Mouse (Mus musculus) limb, embryonic 12.5 days (tissue): ENCODE results near the gene Gimap1. TPM values are rescaled to one million over a fixed set of nuclear protein-coding genes. Genes with fewer than 3 reads are reported as not detected.
A peak's percentile ranks its signal among the peaks of the same experiment; 100 is the strongest.

ENCODE experiments used
- ATAC-seq: fragments of 200-750 bp; cut with Nextera tagmentation; 2 replicates; pipeline ENCODE4 v1.8.0; 2017; ENCODE audit warnings: low read depth, moderate TSS enrichment; ENCODE audit not compliant: insufficient number of reproducible peaks, insufficient read depth, low FRiP score, low TSS enrichment
- H3K27ac ChIP-seq: fragments of 300-500 bp; sonication (generic); 2 replicates; pipeline ENCODE4 v1.5.1; 2016; ENCODE audit warnings: mild to moderate bottlenecking, moderate library complexity
- H3K27me3 ChIP-seq: fragments of 300-500 bp; sonication (generic); 2 replicates; pipeline ENCODE4 v1.6.1; 2016; ENCODE audit warnings: mild to moderate bottlenecking, moderate library complexity
- H3K36me3 ChIP-seq: fragments of 300-500 bp; sonication (generic); 2 replicates; pipeline ENCODE4 v1.6.1; 2016; ENCODE audit warnings: mild to moderate bottlenecking, moderate library complexity
- H3K4me1 ChIP-seq: fragments of 300-500 bp; sonication (generic); replicated peaks from 2 replicates; pipeline ENCODE4 v1.6.1; 2016
- H3K4me2 ChIP-seq: fragments of 300-500 bp; sonication (generic); 2 replicates; pipeline ENCODE4 v1.6.1; 2016; ENCODE audit warnings: mild to moderate bottlenecking, moderate library complexity
- H3K4me3 ChIP-seq: fragments of 300-500 bp; sonication (generic); replicated peaks from 2 replicates; pipeline ENCODE4 v1.5.1; 2016; ENCODE audit warnings: mild to moderate bottlenecking
- H3K9ac ChIP-seq: fragments of 300-500 bp; sonication (generic); replicated peaks from 2 replicates; pipeline ENCODE4 v1.6.1; 2016; ENCODE audit warnings: mild to moderate bottlenecking, moderate library complexity
- H3K9me3 ChIP-seq: fragments of 300-500 bp; sonication (generic); 2 replicates; pipeline ENCODE4 v1.6.1; 2016; ENCODE audit warnings: mild to moderate bottlenecking, moderate library complexity
- WGBS: fragments of 180-500 bp; shearing (Covaris S2); methylation state at CpG from one replicate; pipeline ENCODE4 v1.1.7; 2016; 5-methylcytosine and 5-hydroxymethylcytosine counted together
- polyA plus RNA-seq: library from polyadenylated mRNA; unstranded; fragments of >200 nt; fragmentation: Nextera tagmentation; extraction: Ambion mirVana; gene quantifications from 2 replicates; pipeline ENCODE4 v1.2.1, GENCODE M21; 2016

Gene Gimap1
- polyA plus RNA-seq, 1 experiment from 2014 or later: 7.6 TPM

GRCm38 (mm10) chr6:48704146-48704545, 34.7 kb upstream of the Gimap1 start:
- Histone ChIP-seq H3K4me3 (no peak overlapping the region), H3K27ac (no peak overlapping the region), H3K4me1 (no peaks in the 10 kb centered on the region), H3K36me3 (no peaks in the 10 kb centered on the region), H3K9ac (no peak overlapping the region), H3K9me3 (no peaks in the 10 kb centered on the region), H3K4me2 (no peak overlapping the region), H3K27me3 (no peaks in the 10 kb centered on the region)
- ATAC-seq: no peak

- 67% methylated on average over 3 of the region's 3 CpGs for WGBS
- H3K4me1 ChIP-seq: no peaks in the 10 kb centered on the region
These were observed 32.7 kb upstream of the Gimap1 start for GRCm38 (mm10) chr6:48706130-48706529.

GRCm38 (mm10) chr6:48718455-48718854, 20.4 kb upstream of the Gimap1 start, which contains the start of the genes Gm28053 and Gimap7:
Gm28053 (plus strand) TSS chr6:48718607.
Gimap7 (plus strand) TSS chr6:48718621.
- no peak within 1 kb of the TSS for H3K4me3 ChIP-seq
- H3K9ac ChIP-seq: no peak within 1 kb of the TSS
- no peaks in the 10 kb centered on the region for H3K4me1 ChIP-seq
- no peak within 1 kb of the TSS for H3K4me2 ChIP-seq
- H3K27me3 ChIP-seq: no peaks in the 10 kb centered on the region
- no peaks in the 10 kb centered on the region for H3K36me3 ChIP-seq
- H3K9me3 ChIP-seq: no peaks in the 10 kb centered on the region
- no peak for ATAC-seq
- WGBS: 49% methylated on average over 2 of the region's 2 CpGs
- H3K27ac ChIP-seq: no peak within 1 kb of the TSS

More at GRCm38 (mm10) chr6:48706130-48706529, 32.7 kb upstream of the Gimap1 start:
- no peaks in the 10 kb centered on the region for H3K27me3 ChIP-seq
- no peaks in the 10 kb centered on the region for H3K9me3 ChIP-seq
- no peak overlapping the region; the same call in 1 of the 2 replicates for H3K4me2 ChIP-seq
- ATAC-seq: no peak
- H3K9ac ChIP-seq: no peak overlapping the region
- H3K27ac ChIP-seq: no peak overlapping the region
- no peak overlapping the region for H3K4me3 ChIP-seq
- H3K36me3 ChIP-seq: no peaks in the 10 kb centered on the region

GRCm38 (mm10) chr6:48720326-48720725, 18.5 kb upstream of the Gimap1 start:
- ATAC-seq: no peak
- H3K27me3 ChIP-seq: no peaks in the 10 kb centered on the region
- H3K4me3 ChIP-seq: no peak overlapping the region
- no peaks in the 10 kb centered on the region for H3K9me3 ChIP-seq
- no peak overlapping the region for H3K27ac ChIP-seq
- peaks cover 2% of the 10 kb centered on the region for H3K4me1 ChIP-seq
- 89% methylated on average over 4 of the region's 4 CpGs for WGBS
- no peak overlapping the region for H3K4me2 ChIP-seq
- no peak overlapping the region for H3K9ac ChIP-seq
- H3K36me3 ChIP-seq: no peaks in the 10 kb centered on the region

GRCm38 (mm10) chr6:48723468-48723867, 15.4 kb upstream of the Gimap1 start:
- no peak overlapping the region for H3K27ac ChIP-seq
- H3K4me1 ChIP-seq: peaks cover 10% of the 10 kb centered on the region
- H3K4me3 ChIP-seq: no peak overlapping the region
- no peak for ATAC-seq
- 84% methylated on average over 8 of the region's 8 CpGs for WGBS
- no peaks in the 10 kb centered on the region for H3K27me3 ChIP-seq
- no peaks in the 10 kb centered on the region for H3K36me3 ChIP-seq
- no peak overlapping the region for H3K4me2 ChIP-seq
- H3K9me3 ChIP-seq: no peaks in the 10 kb centered on the region
- H3K9ac ChIP-seq: no peak overlapping the region

- peaks cover 10% of the 10 kb centered on the region for H3K4me1 ChIP-seq
- H3K4me3 ChIP-seq: no peak overlapping the region
- H3K27me3 ChIP-seq: no peaks in the 10 kb centered on the region
- H3K9ac ChIP-seq: no peak overlapping the region
- peak; percentile 68; the same call in 1 of the 2 replicates for ATAC-seq
- no peaks in the 10 kb centered on the region for H3K9me3 ChIP-seq
- no peaks in the 10 kb centered on the region for H3K36me3 ChIP-seq
- no peak overlapping the region for H3K27ac ChIP-seq
- 0 out of 2 replicates have a peak overlapping the region, but pooled peaks have one; percentile 4 for H3K4me2 ChIP-seq
- WGBS: 29% methylated on average over 1 of the region's 1 CpGs
These were observed 13.4 kb upstream of the Gimap1 start for GRCm38 (mm10) chr6:48725476-48725875.

- H3K4me2 ChIP-seq: no peak overlapping the region
- ATAC-seq: no peak
- no peaks in the 10 kb centered on the region for H3K9me3 ChIP-seq
- H3K27me3 ChIP-seq: no peaks in the 10 kb centered on the region
- WGBS: 91% methylated on average over 5 of the region's 5 CpGs
- no peak overlapping the region for H3K27ac ChIP-seq
- H3K9ac ChIP-seq: no peak overlapping the region
- H3K4me1 ChIP-seq: peaks cover 10% of the 10 kb centered on the region
- H3K4me3 ChIP-seq: no peak overlapping the region
- no peaks in the 10 kb centered on the region for H3K36me3 ChIP-seq
These were observed 11.1 kb upstream of the Gimap1 start for GRCm38 (mm10) chr6:48727761-48728160.

GRCm38 (mm10) chr6:48732864-48733304, 6.0 kb upstream of the Gimap1 start:
- Histone ChIP-seq H3K4me2 (no peak overlapping the region), H3K9ac (no peak overlapping the region), H3K4me1 (no peaks in the 10 kb centered on the region), H3K27me3 (no peaks in the 10 kb centered on the region), H3K27ac (no peak overlapping the region), H3K4me3 (no peak overlapping the region), H3K9me3 (no peaks in the 10 kb centered on the region), H3K36me3 (no peaks in the 10 kb centered on the region)
- ATAC-seq: no peak
- WGBS: 47% methylated on average over 8 of the region's 8 CpGs

GRCm38 (mm10) chr6:48733660-48734059, 5.2 kb upstream of the Gimap1 start:
- Histone ChIP-seq H3K4me2 (no peak overlapping the region), H3K27me3 (no peaks in the 10 kb centered on the region), H3K9me3 (no peaks in the 10 kb centered on the region), H3K4me3 (no peak overlapping the region), H3K36me3 (no peaks in the 10 kb centered on the region), H3K27ac (no peak overlapping the region), H3K9ac (no peak overlapping the region), H3K4me1 (no peaks in the 10 kb centered on the region)
- WGBS: 91% methylated on average over 1 of the region's 1 CpGs
- ATAC-seq: no peak

GRCm38 (mm10) chr6:48737053-48737452, 1.8 kb upstream of the Gimap1 start:
- no peak overlapping the region for H3K4me2 ChIP-seq
- 83% methylated on average over 2 of the region's 2 CpGs for WGBS
- peaks cover 21% of the 10 kb centered on the region for H3K27me3 ChIP-seq
- H3K36me3 ChIP-seq: no peaks in the 10 kb centered on the region
- no peak overlapping the region for H3K4me3 ChIP-seq
- no peak overlapping the region for H3K27ac ChIP-seq
- H3K4me1 ChIP-seq: no peaks in the 10 kb centered on the region
- no peaks in the 10 kb centered on the region for H3K9me3 ChIP-seq
- ATAC-seq: no peak
- no peak overlapping the region for H3K9ac ChIP-seq

GRCm38 (mm10) chr6:48737688-48738087, 1.2 kb upstream of the Gimap1 start:
- peaks cover 4% of the 10 kb centered on the region; the same call in 1 of the 2 replicates for H3K4me1 ChIP-seq
- WGBS: 88% methylated on average over 5 of the region's 5 CpGs
- no peak overlapping the region for H3K4me2 ChIP-seq
- H3K27me3 ChIP-seq: peaks cover 28% of the 10 kb centered on the region
- ATAC-seq: no peak
- no peak overlapping the region for H3K9ac ChIP-seq
- no peak overlapping the region for H3K27ac ChIP-seq
- H3K9me3 ChIP-seq: no peaks in the 10 kb centered on the region
- H3K4me3 ChIP-seq: no peak overlapping the region
- no peaks in the 10 kb centered on the region for H3K36me3 ChIP-seq

- peaks cover 44% of the 10 kb centered on the region for H3K27me3 ChIP-seq
- 88% methylated on average over 3 of the region's 3 CpGs for WGBS
These were observed 864 bp downstream of the Gimap1 start for GRCm38 (mm10) chr6:48739780-48740055.

More at GRCm38 (mm10) chr6:48739780-48740055, 864 bp downstream of the Gimap1 start:
- no peaks in the 10 kb centered on the region for H3K36me3 ChIP-seq
- no peaks in the 10 kb centered on the region for H3K9me3 ChIP-seq
- no peak overlapping the region for H3K9ac ChIP-seq
- H3K27ac ChIP-seq: no peak overlapping the region
- no peak overlapping the region for H3K4me2 ChIP-seq
- no peak for ATAC-seq
- no peak overlapping the region for H3K4me3 ChIP-seq
- peaks cover 7% of the 10 kb centered on the region; the same call in 1 of the 2 replicates for H3K4me1 ChIP-seq
